Mouse (Mus musculus) embryonic facial prominence, embryonic 15.5 days (tissue): ENCODE measurements around the gene Slc39a11. TPM values are rescaled to one million over a fixed set of nuclear protein-coding genes. Genes with fewer than 3 reads are reported as not detected.

ENCODE experiments used
- ATAC-seq: fragments of 200-750 bp; cut with Nextera tagmentation; 2 replicates; pipeline ENCODE4 v1.8.0; 2017; ENCODE audit warnings: low read depth, moderate TSS enrichment; ENCODE audit not compliant: insufficient number of reproducible peaks, low FRiP score, low TSS enrichment
- H3K27ac ChIP-seq: fragments of 300-500 bp; sonication (generic); replicated peaks from 2 replicates; pipeline ENCODE4 v1.5.1; 2015; ENCODE audit warnings: mild to moderate bottlenecking, inconsistent platforms
- H3K27me3 ChIP-seq: fragments of 300-500 bp; sonication (generic); 2 replicates; pipeline ENCODE4 v1.6.1; 2015; ENCODE audit warnings: inconsistent platforms
- H3K36me3 ChIP-seq: fragments of 300-500 bp; sonication (generic); 2 replicates; pipeline ENCODE4 v1.6.1; 2015; ENCODE audit warnings: mild to moderate bottlenecking, inconsistent platforms
- H3K4me1 ChIP-seq: fragments of 300-500 bp; sonication (generic); 2 replicates; pipeline ENCODE4 v1.6.1; 2015; ENCODE audit warnings: inconsistent platforms
- H3K4me2 ChIP-seq: fragments of 300-500 bp; sonication (generic); replicated peaks from 2 replicates; pipeline ENCODE4 v1.6.1; 2015; ENCODE audit warnings: mild to moderate bottlenecking, inconsistent platforms
- H3K4me3 ChIP-seq: fragments of 300-500 bp; sonication (generic); replicated peaks from 2 replicates; pipeline ENCODE4 v1.5.1; 2015; ENCODE audit warnings: mild to moderate bottlenecking, inconsistent platforms
- H3K9ac ChIP-seq: fragments of 300-500 bp; sonication (generic); 2 replicates; pipeline ENCODE4 v1.6.1; 2015; ENCODE audit warnings: inconsistent platforms
- H3K9me3 ChIP-seq: fragments of 300-500 bp; sonication (generic); replicated peaks from 2 replicates; pipeline ENCODE4 v1.6.1; 2016; ENCODE audit warnings: inconsistent platforms
- WGBS: fragments of 180-500 bp; shearing (Covaris S2); methylation state at CpG from one replicate; pipeline ENCODE4 v1.1.7; 2015; 5-methylcytosine and 5-hydroxymethylcytosine counted together
- polyA plus RNA-seq: library from polyadenylated mRNA; unstranded; fragments of >200 nt; fragmentation: Nextera tagmentation; extraction: Ambion mirVana; gene quantifications from 2 replicates; pipeline ENCODE4 v1.2.1, GENCODE M21; 2015

The Slc39a11 gene
- polyA plus RNA-seq, 1 experiment from 2014 or later: 27.0 TPM

DNA sequence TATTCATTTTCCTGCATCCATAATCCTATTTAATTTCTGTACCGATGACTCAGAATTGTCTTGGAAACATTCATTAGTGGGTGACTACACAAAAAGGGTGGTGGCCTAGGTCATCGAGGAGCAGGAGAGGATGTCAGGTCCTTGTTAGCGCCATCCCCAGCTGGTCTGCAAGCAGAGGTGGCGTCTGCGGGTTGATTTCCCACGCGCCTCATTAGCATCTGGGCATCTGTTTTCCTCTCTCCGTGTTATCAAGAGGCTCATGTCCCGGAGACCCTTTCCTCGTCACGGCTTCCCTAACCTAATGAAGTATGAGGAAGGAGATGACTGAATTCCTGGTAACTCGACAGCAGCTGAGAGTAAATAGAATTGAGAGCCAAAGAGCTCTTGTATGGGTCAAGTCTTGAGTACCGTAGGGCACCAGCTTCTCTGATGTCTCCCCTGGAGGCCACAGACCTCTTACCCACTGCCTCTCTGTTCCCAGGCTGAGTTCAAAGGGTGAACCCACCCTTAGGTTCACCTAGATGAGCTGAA lies 319.8 kb downstream of the Slc39a11 start:
- H3K9me3 ChIP-seq: no peaks in the 10 kb centered on the region
- H3K36me3 ChIP-seq: no peaks in the 10 kb centered on the region
- WGBS: 79% methylated on average over 13 of the region's 13 CpGs
- H3K27me3 ChIP-seq: no peaks in the 10 kb centered on the region
- no peak for ATAC-seq
- no peak overlapping the region for H3K9ac ChIP-seq
- H3K4me1 ChIP-seq: peaks cover 10% of the 10 kb centered on the region; the same call in 1 of the 2 replicates
- no peak overlapping the region for H3K4me3 ChIP-seq
- H3K4me2 ChIP-seq: no peak overlapping the region
- H3K27ac ChIP-seq: no peak overlapping the region

DNA sequence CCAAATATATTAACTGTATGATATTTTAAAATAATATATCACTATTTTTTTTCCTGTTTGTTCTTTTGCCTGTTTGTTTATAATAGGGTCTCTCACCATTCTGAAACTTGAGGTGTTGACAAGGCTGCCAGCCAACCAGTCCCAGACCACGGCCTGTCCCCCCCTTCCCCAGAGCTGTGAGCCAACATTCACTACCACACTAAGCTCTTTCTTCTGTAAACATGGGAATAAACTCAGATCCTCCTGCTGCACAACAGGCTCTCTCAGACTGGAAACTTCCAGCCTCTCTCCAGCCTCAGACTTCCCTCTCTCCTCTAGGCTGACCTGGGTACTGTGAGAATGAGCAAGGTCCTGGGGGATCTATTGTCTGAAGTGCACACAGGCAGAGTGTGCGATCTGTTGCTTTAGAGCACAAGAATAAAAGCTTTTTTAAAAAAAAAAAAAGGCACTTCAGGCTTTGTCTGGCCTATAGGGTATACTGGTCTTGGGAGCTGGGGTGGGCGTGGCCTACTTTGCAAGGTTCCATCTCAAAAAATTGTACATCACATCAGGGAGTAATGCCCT lies 322.3 kb downstream of the Slc39a11 start:
- 63% methylated on average over 3 of the region's 3 CpGs for WGBS
- no peak overlapping the region for H3K4me3 ChIP-seq
- H3K9ac ChIP-seq: no peak overlapping the region
- no peak overlapping the region for H3K27ac ChIP-seq
- no peaks in the 10 kb centered on the region for H3K27me3 ChIP-seq
- no peaks in the 10 kb centered on the region for H3K9me3 ChIP-seq
- no peak overlapping the region for H3K4me2 ChIP-seq
- no peaks in the 10 kb centered on the region for H3K36me3 ChIP-seq
- no peak for ATAC-seq
- H3K4me1 ChIP-seq: no peaks in the 10 kb centered on the region

DNA sequence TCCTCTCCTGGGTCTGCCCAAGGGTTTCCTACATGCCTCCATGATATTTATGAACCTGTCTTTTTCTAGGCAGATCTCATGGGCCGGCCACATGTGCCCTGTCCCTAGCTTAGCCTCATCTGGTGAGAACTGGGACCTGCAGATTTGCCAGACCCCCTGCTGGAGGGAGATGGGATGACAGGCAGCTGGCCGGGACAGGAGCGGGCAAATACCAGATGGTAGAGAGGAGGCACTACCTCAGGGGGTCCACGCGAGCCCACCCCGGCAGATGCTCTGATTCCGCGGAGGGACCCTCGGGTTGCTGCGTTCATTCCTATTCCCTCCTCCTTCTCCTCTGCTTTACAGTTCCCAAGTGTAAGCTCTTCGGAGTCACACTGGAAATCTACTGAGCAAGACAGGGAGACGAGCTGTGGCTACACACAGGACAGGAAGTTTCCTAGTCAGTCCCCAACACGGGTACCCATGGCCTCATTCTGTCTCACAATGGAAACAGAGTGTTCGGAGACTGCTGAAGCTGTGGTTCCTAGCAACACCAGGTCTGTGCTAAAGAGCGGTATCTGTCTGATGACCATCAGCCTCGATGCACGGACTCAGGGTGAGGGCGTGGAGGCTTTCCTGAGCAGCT lies 323.4 kb downstream of the Slc39a11 start:
- 29% methylated on average over 18 of the region's 18 CpGs for WGBS
- no peaks in the 10 kb centered on the region for H3K4me1 ChIP-seq
- no peaks in the 10 kb centered on the region for H3K9me3 ChIP-seq
- no peak overlapping the region for H3K27ac ChIP-seq
- peak overlapping the region; percentile 41 for H3K4me2 ChIP-seq
- H3K4me3 ChIP-seq: no peak overlapping the region
- H3K27me3 ChIP-seq: no peaks in the 10 kb centered on the region
- ATAC-seq: peak; percentile 44
- no peaks in the 10 kb centered on the region for H3K36me3 ChIP-seq
- H3K9ac ChIP-seq: no peak overlapping the region

DNA sequence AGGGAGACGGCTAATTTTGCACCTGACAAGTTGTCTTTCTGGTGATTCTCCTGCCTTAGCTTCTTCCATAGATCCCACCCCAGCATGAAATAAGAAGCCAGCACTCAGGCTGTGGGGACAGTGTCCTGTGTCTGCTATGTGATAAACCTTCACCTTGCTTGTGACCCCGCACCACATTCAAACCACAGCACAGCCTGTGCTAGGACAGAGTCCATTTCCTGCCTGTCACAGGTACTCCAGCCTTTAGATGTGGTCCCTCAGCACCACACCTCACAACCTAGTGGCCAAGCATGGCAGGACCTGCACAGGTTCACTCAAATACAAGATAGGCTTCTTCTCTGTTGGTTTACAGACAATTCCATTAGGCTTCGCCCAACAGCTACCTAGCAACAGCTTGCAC lies 328.3 kb downstream of the Slc39a11 start:
- no peak overlapping the region for H3K27ac ChIP-seq
- H3K36me3 ChIP-seq: no peaks in the 10 kb centered on the region
- H3K9ac ChIP-seq: no peak overlapping the region
- no peaks in the 10 kb centered on the region for H3K4me1 ChIP-seq
- no peak overlapping the region for H3K4me3 ChIP-seq
- WGBS: 91% methylated on average over 3 of the region's 3 CpGs
- H3K9me3 ChIP-seq: no peaks in the 10 kb centered on the region
- no peaks in the 10 kb centered on the region for H3K27me3 ChIP-seq
- ATAC-seq: no peak
- H3K4me2 ChIP-seq: no peak overlapping the region

DNA sequence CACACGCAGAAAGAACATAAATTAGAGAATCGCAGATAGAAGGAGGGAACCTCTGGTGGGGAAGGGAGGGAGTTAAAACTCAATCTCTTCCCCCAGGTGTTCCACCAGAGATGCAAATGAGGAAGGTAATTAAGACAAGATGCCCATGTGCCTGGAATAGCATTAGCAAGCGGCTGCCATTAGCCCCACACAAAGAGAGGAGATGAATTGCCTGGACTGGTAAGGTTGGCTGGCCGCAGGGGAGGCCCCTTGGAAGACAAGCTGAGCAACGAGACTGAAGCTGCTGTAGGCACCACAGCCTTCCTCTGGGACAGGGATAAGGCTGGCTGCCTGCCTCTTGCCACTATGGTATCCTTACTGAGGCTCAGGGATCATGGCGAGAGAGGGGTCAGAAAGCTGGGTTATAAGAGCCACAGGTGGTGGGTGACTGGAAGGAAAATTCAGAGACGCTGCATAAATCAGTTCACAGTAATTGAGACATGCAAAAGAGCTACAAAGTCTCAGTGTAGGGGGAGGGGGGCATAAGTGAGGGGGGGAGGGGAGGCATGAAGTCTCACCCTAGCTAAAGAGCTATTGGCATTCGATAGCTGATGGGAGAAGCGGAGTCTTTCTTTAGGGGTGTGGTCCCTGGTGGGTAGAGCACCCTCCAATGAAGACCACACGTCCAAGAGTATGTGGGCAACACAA lies 340.5 kb downstream of the Slc39a11 start:
- Histone ChIP-seq H3K4me3 (no peak overlapping the region), H3K4me1 (peaks cover 4% of the 10 kb centered on the region; the same call in 1 of the 2 replicates), H3K36me3 (no peaks in the 10 kb centered on the region), H3K27me3 (no peaks in the 10 kb centered on the region), H3K4me2 (no peak overlapping the region), H3K9ac (no peak overlapping the region), H3K9me3 (no peaks in the 10 kb centered on the region), H3K27ac (no peak overlapping the region)
- no peak for ATAC-seq
- 64% methylated on average over 10 of the region's 10 CpGs for WGBS

DNA sequence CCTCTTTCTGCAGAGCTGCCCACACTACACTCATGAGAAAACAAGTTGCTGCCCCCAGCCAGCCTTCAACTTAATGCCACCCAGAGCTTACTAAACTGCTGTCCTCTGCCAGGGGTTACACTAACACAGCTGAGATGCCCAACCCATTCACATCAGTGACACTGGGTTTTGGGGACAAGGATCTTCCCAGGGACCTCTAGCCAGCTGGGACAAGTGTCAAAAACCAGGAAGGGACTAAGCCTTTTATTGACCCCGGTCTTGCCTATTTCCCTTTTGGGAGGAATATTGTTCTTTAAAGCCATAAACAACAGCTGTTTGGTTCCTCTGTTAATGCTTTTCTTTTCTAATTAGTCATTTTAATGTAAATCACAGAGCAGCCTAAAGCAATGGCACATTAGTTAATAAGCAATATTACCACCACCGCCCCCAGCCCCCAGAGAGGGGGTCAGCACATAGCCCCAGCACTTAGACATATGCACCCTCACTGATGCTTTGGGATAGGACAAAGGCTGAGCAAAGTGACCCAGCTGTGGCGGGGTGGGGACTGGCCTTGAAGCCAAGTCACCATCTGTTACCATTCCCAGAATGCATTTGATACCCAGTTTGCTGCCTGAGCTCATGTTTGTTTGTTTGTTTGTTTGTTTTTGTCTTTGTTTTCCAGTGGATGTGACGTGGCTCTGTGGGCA lies 341.5 kb downstream of the Slc39a11 start:
- Histone ChIP-seq H3K27me3 (no peaks in the 10 kb centered on the region), H3K9ac (no peak overlapping the region), H3K36me3 (no peaks in the 10 kb centered on the region), H3K4me2 (no peak overlapping the region), H3K27ac (no peak overlapping the region), H3K9me3 (no peaks in the 10 kb centered on the region), H3K4me3 (no peak overlapping the region), H3K4me1 (peaks cover 4% of the 10 kb centered on the region; the same call in 1 of the 2 replicates)
- 76% methylated on average over 4 of the region's 4 CpGs for WGBS
- no peak for ATAC-seq

DNA sequence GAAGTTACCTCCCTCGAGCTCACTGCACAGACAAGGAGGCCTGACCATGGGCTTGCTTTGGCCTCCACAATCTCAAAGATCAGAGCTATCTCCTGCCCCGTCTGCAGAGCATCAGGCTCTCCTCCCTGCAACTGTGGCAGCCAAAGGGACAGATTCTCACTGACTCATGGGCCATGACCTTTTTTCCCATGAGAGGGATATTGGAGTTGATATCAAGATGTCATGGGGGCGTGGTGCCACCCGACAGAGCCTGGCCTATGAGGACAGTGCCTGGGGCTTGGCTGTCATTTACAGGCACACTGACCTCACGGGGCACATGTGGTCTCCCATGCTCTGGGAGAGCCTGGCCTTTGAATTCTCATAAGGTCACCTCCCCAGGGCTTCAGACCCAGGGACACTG lies 346.7 kb downstream of the Slc39a11 start:
- H3K27me3 ChIP-seq: no peaks in the 10 kb centered on the region
- no peak overlapping the region for H3K4me2 ChIP-seq

DNA sequence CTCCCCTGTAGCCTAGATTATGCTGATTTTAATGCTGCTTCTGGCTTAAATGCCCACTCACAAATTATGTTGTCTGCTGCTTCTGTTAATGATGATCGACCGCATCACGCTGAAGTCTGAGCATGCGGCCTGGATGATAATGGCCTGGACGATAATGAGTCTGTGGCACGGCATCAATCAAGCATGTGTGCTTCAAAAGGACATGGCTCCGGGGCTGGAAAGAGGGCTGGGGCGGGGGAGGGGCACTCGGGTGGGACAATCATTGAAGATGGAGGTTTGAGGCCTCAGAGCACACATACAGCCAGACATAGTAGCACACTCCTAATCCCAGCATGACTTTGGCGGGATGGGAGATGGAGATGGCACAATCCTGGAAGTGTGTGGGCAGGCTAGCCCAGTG lies 350.4 kb downstream of the Slc39a11 start:
- no peaks in the 10 kb centered on the region for H3K27me3 ChIP-seq
- 66% methylated on average over 10 of the region's 10 CpGs for WGBS
- H3K4me3 ChIP-seq: no peak overlapping the region

More for the DNA sequence above, 346.7 kb downstream of the Slc39a11 start:
- no peak for ATAC-seq
- H3K9me3 ChIP-seq: no peaks in the 10 kb centered on the region
- 83% methylated on average over 5 of the region's 5 CpGs for WGBS
- H3K27ac ChIP-seq: no peak overlapping the region
- H3K36me3 ChIP-seq: no peaks in the 10 kb centered on the region
- no peaks in the 10 kb centered on the region for H3K4me1 ChIP-seq
- H3K4me3 ChIP-seq: no peak overlapping the region
- no peak overlapping the region for H3K9ac ChIP-seq

DNA sequence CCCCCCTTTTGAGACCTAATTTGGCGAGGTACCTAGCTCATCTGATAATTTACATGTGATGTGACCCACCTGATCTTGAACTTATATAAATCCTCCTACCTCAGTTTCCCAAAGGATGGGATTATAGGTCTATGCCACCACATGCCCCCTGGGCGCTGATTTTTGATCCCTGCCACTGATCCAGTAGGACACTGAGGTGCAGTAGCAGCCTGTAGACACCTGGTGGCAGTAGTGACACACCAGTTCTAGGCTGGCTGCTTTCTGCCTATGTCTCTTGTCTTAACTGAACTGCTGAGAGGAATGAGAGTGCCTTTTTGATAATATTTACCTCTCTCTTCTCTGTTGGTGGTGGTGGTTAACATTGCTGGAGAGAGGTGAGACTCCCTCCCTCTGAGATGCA lies 352.1 kb downstream of the Slc39a11 start:
- Histone ChIP-seq H3K27ac (no peak overlapping the region), H3K4me3 (no peak overlapping the region), H3K4me1 (peaks cover 13% of the 10 kb centered on the region), H3K36me3 (no peaks in the 10 kb centered on the region), H3K4me2 (no peak overlapping the region), H3K9ac (no peak overlapping the region), H3K27me3 (no peaks in the 10 kb centered on the region), H3K9me3 (no peaks in the 10 kb centered on the region)
- 14% methylated on average over 2 of the region's 2 CpGs for WGBS
- no peak for ATAC-seq

More for the DNA sequence above, 350.4 kb downstream of the Slc39a11 start:
- no peak overlapping the region for H3K4me2 ChIP-seq
- ATAC-seq: no peak
- H3K27ac ChIP-seq: no peak overlapping the region
- no peak overlapping the region for H3K9ac ChIP-seq
- peaks cover 12% of the 10 kb centered on the region for H3K4me1 ChIP-seq
- no peaks in the 10 kb centered on the region for H3K9me3 ChIP-seq
- no peaks in the 10 kb centered on the region for H3K36me3 ChIP-seq

DNA sequence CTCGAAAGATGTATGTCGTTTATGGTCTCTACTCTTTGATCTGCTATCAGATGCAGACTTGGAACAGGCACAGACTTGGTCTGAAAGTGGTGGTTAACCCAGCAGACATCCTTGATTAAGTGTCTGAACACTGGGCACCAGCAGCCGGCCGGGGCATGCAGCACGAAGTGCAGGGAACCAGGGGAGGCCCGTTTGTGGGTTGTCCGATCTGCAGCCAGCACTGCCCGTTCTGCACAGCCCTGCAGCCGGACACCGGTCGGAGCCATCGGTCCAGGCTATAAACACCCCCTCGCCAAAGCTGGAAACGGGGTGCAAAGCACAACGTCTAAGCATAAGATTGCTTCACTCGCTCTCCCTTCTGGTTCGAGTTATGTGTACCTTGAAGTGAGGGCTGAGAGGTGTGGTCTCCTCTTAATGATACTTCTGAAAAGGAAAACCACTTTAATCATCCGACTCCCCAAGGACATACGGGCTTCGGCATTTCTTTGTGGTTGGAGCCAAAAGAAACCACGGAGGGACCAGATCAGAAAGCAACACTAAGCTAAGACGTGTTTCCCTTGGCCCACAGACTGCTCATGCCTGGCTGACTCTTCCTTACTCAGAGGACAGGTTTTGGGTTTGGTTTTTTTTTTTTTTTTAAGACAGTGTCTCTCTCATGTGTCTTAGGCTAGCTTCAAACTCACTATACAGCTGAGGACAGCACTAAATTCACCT lies 352.8 kb downstream of the Slc39a11 start:
- Histone ChIP-seq H3K27ac (peak overlapping the region; percentile 39; the same call in 1 of the 2 replicates), H3K9ac (no peak overlapping the region)

More for the DNA sequence above, 352.8 kb downstream of the Slc39a11 start:
- Histone ChIP-seq H3K27me3 (no peaks in the 10 kb centered on the region), H3K36me3 (no peaks in the 10 kb centered on the region), H3K4me2 (no peak overlapping the region), H3K9me3 (no peaks in the 10 kb centered on the region), H3K4me1 (peaks cover 13% of the 10 kb centered on the region), H3K4me3 (no peak overlapping the region)
- ATAC-seq: peak; percentile 21; the same call in 1 of the 2 replicates
- WGBS: 27% methylated on average over 22 of the region's 22 CpGs
